Mouse (Mus musculus): ENCODE measurements around the gene Atp8b3.

- TF ChIP-seq CTCF (IDR thresholded peaks at IDR 0.05; ENCODE audit: insufficient read depth, low read length) (no peak), POLR2A (IDR thresholded peaks at IDR 0.05; ENCODE audit: borderline replicate concordance, extremely low read depth, low read depth, low read length) (no peak)
These were observed 35.2 kb downstream of the Atp8b3 start for GRCm38 (mm10) chr10:80503599-80504220.

All from lung, adult 2 months (tissue).